Mouse (Mus musculus): Measurements from ENCODE around the gene Nuak1.

DNA sequence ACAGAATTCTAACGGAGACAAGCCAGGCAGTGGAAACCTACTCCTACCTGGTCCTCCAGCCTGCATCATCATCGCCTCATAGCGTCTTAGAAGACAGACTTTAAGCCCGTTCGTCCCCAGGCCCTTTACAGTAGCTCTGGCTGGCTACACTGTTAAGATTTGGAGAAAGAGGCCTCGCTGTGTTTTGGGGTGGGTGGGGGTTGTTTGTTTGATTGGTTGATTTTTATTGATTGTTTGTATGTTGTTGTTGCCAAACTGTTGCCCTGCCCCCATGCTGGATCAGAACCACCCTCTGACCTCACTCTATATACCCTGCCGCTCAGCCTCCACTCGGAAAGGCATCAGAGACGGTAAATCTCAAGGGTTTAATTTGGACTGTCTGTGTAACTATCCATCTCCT lies 55.6 kb downstream of the Nuak1 start:
- TF ChIP-seq CTCF (IDR thresholded peaks at IDR 0.05; ENCODE audit: low read depth) (no peak), EP300 (IDR thresholded peaks at IDR 0.05; ENCODE audit: low read depth) (no peak)
